Mouse (Mus musculus) brown adipose tissue, adult 24 weeks (tissue): ENCODE data around the gene Utp20. TPM values are rescaled to one million over a fixed set of nuclear protein-coding genes. Genes with fewer than 3 reads are reported as not detected.
"Not testable (repeated sequence)": the region's sequence is repeated elsewhere in the genome, so short reads cannot be mapped to it uniquely, and the experiment has no call there.

Source experiments
- H3K27ac ChIP-seq: fragments of 200-500 bp; replicated peaks from 2 replicates; pipeline ENCODE4 v1.5.1; 2012; ENCODE audit warnings: low read depth, mild to moderate bottlenecking, low read length
- H3K4me1 ChIP-seq: fragments of 200-500 bp; 2 replicates; pipeline ENCODE4 v1.6.1; 2012; ENCODE audit warnings: low read length, mixed read lengths; ENCODE audit not compliant: control insufficient read depth, insufficient read depth, insufficient read length
- H3K4me3 ChIP-seq: fragments of 200-500 bp; 2 replicates; pipeline ENCODE4 v1.5.1; 2012; ENCODE audit warnings: low read depth, mild to moderate bottlenecking, low read length, moderate library complexity; ENCODE audit not compliant: insufficient read depth
- polyA plus RNA-seq: library from polyadenylated mRNA; stranded (reverse); fragments of >200 nt; gene quantifications from 2 replicates; pipeline ENCODE4 v1.2.4, GENCODE M21; 2012; ENCODE audit not compliant: missing spikeins, insufficient read depth, insufficient read length

Utp20 gene
- polyA plus RNA-seq, 1 experiment: 4.4 TPM

DNA sequence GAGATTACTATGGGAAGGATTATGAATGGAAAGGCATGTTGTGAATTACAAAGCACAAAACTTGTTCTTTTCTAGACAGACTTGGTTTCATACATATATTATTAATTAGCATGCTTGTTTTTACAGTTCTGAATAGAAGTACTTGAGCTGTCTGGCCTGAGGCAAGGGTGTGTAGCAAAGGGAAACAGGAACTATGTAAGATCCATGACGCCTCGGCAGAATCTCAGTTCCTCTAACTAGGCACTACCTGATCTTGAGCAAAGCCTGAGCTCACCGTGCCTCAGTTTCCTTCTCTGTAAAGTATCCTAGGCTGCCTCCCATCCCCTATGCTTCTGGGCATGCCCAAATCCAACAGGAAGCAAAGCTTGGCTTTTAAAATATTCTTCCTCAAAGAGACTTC lies 24.4 kb downstream of the Utp20 start:
- Histone ChIP-seq H3K4me1 (no peaks in the 10 kb centered on the region), H3K27ac (no peak overlapping the region), H3K4me3 (no peak overlapping the region)

DNA sequence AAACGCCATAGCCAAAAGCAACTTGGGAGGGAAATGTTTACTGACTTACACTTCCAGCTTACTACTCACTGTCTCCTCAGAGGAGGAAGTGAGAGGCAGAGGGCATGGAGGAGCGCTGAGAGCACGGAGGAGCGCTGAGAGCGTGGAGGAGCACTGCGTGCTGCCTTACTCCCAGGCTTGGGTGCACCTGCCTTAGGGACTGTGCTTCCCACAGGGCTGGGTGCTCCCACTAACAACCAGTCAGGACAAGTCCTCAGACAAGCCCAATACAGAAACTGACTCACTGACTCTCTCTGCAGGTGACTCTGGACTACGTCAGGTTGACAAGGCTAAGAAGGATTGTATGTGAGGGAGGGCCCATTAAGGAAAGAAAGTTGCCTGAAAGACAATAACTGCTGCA lies 27.2 kb downstream of the Utp20 start:
- Histone ChIP-seq H3K4me1 (no peaks in the 10 kb centered on the region), H3K27ac (no peak overlapping the region), H3K4me3 (no peak overlapping the region)

DNA sequence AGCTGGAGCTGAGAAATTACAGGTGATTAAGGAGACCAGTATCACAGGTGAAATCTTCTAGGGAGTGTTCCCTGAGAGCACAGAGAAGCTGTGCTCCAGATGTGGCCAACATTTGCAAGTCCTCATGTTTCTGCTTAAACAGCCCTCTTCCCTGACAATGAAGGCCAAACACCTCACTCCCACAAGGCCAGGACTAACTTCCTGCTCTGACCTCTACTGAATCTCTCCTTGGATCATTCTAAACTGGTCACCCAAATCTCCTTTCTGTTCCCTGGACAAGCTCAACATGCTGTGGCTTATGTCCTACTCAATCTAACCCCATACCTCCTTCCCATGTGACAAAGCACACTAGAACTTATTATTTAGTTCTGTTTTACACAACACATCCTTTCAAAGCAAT lies 29.2 kb downstream of the Utp20 start:
- Histone ChIP-seq H3K4me1 (no peaks in the 10 kb centered on the region), H3K4me3 (no peak overlapping the region), H3K27ac (no peak overlapping the region)

DNA sequence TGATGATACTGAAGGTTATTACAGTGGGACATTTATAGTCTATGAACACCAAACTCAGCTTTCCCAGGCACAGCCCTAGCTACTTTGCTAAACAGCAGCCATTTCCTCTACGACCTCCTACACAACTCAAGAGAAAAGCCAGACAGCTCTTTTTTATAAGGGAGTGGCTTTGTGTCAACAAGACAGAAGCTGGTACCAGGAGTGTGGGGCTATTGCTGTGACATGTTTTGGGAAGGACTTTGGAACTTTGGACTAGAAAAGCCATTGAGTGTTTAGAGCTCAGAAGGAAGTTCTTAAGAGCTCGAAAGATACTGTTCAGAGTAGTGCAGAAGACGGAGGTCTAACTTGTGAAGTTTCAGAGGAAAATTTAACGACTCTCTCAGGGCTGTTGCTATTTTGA lies 29.7 kb downstream of the Utp20 start:
- Histone ChIP-seq H3K4me1 (no peaks in the 10 kb centered on the region), H3K4me3 (no peak overlapping the region), H3K27ac (no peak overlapping the region)

DNA sequence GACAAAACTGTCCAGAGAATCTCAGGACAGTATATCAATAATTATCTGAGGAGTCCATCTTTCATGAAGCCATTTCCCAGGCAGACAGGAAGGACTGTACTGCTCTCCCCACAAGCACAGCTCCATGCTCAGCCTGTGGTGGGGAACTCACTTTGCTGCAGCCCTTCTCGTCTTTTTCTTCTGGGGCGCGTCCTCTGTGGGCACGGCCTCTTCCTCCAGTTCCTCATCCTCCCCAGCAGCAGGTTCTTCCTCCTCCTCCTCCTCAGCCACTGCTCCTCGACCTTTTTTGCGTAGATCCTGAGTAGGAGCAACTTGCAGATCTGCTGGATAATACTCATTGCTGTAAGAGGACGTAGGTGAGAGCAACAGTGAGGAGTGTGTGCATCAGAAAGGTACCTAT lies 31.4 kb downstream of the Utp20 start:
- Histone ChIP-seq H3K4me3 (no peak overlapping the region), H3K4me1 (no peaks in the 10 kb centered on the region), H3K27ac (no peak overlapping the region)

DNA sequence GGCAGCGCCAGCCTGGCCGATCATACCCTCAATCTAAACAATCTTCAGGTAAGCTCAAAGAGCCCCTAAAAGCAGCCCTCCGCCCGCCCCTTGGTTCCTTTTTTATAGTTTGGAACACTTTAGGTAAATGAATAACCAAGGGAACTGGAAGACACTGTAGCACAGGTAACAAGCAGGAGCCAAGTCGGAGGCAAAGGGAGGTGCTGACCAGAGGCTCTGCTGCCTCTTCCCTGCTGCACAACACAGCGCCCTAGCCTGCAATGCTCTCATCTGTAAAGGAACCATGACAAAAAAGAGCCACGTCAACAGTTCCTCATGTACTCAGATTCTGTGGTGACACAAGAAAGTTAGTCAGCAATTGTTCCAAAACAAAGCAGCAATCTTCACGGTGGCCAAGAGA lies 32.0 kb downstream of the Utp20 start:
- H3K4me1 ChIP-seq: no peaks in the 10 kb centered on the region
- H3K4me3 ChIP-seq: no peak overlapping the region
- H3K27ac ChIP-seq: no peak overlapping the region

DNA sequence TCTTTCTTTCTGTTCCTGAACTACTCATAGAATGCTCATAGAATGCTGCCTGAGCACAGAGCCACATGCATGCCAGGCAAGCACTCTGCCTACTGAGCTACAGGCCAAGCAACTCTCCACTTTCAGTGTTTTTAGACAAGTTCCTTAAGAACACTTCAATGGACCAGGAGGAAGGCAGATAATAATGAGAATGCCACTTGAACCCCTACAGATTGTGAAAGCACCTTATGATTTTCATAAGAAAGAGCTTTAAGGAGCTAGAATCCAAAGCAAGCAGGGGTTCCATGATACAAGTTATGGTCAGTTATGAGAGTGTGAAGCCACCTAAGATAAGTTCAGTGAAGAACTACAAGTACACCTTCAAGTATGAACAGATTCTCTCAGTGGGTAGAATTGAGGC lies 32.9 kb downstream of the Utp20 start:
- no peak overlapping the region for H3K4me3 ChIP-seq
- H3K4me1 ChIP-seq: no peaks in the 10 kb centered on the region
- H3K27ac ChIP-seq: no peak overlapping the region

DNA sequence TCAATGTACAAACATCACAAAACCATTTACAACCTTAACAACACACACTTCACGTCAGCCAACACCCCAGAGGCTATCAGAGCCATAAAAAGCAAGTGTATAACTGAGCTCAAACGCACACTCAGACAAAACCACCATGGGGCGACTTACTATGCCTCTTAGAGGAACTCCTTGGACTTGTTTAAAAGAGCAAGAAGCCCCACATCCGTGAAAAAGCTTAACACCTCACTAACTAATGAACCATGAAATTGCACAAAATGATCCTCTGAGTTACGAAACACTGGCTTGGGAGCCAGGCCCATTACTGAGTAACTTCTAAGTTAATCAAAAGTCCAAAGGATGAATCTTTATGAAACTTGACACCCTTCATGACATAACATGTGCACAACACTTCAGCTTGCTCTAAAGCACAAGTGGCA lies 42.1 kb downstream of the Utp20 start:
- Histone ChIP-seq H3K4me1 (no peaks in the 10 kb centered on the region), H3K4me3 (no peak overlapping the region), H3K27ac (no peak overlapping the region)

DNA sequence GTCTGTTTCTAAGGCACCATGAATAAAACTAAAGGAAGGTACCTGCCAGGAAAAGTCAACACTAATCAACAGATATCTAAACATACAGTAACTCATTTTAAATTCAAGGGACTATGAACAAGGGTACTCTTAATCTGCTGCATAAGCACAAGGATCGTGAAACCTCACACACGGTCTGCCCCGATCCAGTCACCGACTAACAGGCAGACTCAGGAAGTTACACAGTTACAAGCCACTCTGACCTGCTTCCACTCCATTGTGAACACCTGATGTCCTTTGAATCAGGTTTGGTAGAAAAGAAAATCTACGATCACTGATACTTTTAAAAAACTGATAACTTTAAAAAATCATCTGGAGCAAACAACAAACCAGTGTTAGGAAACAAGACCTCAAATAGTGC lies 42.7 kb downstream of the Utp20 start:
- Histone ChIP-seq H3K4me1 (no peaks in the 10 kb centered on the region), H3K4me3 (no peak overlapping the region), H3K27ac (no peak overlapping the region)

DNA sequence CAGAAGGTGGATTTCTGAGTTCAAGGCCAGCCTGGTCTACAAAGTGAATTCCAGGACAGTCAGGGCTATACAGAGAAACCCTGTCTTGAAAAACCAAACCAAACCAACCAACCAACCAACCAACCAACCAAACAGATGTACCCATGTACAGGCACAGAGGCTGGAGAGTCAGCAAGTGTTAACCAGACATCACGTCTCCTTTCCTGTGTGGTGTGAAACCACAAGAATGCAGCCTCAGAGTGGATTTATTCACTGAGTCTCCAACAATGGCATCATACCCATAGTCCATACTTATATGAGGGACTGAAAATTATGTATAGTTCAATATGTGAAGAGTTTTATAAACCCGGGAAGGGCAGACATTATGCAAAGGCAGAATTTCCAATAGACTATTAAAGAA lies 43.5 kb downstream of the Utp20 start:
- H3K4me1 ChIP-seq, H3K4me3 ChIP-seq, H3K27ac ChIP-seq: not testable (repeated sequence)

DNA sequence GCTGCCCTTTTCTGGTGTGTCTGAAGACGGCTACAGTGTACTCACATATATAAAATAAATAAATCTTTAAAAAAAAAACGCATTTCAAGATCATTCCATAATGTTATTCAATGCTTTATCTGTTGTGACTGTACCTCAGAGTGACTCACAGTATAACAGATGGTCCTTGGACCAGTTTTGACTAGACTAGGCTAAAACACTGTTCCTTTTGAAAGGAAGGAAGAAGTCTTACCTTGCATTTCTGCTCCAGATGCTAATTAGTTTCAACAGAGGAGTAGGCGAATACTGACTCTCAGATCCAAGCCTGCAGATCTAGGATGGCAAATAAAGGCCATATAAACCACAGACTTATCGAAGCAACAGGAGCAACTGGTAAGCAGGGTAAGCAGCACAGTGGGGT lies 45.9 kb downstream of the Utp20 start:
- Histone ChIP-seq H3K4me1 (no peaks in the 10 kb centered on the region), H3K27ac (no peak overlapping the region), H3K4me3 (no peak overlapping the region)

DNA sequence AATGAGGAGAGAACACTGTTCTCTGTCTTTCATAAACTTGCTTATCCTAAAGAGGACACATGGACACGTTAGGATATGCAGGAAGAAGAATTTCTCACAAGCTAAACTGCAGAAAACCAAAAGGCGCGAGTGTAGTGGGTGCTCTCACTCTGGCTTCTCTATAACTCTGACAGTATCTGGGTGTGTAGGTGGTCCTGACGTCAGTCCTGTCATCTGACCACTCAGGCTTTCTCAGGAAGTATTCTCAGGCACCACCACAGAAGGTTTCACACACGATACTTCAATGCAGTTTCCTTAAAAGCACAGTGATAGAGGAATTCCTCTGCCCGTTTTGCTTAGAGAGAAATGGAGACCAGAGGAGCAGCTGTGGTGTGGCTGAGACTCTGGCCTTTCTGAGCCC lies 50.4 kb downstream of the Utp20 start:
- H3K27ac ChIP-seq: no peak overlapping the region
- H3K4me1 ChIP-seq: no peaks in the 10 kb centered on the region

DNA sequence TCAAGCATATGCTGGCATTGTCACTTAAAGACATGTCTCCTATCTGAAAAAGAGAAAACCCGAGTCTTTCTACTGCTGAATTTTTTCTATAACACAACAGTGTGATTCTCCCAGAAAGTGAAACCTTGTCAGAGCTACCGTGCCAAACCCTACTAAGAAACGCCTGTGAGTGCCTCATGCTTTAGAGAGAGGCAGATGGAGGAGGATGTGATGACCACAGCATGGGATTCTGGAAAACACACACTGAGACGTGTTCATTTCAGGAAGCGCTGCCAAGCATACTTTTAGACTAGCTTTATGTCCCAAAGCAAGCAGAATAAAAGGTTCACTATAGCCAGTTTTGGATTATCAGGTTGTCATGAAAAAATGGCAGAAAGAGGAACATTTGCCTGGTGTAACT lies 53.6 kb downstream of the Utp20 start:
- not testable (repeated sequence) for H3K27ac ChIP-seq, H3K4me1 ChIP-seq, H3K4me3 ChIP-seq

More for the DNA sequence above, 50.4 kb downstream of the Utp20 start:
- no peak overlapping the region for H3K4me3 ChIP-seq

DNA sequence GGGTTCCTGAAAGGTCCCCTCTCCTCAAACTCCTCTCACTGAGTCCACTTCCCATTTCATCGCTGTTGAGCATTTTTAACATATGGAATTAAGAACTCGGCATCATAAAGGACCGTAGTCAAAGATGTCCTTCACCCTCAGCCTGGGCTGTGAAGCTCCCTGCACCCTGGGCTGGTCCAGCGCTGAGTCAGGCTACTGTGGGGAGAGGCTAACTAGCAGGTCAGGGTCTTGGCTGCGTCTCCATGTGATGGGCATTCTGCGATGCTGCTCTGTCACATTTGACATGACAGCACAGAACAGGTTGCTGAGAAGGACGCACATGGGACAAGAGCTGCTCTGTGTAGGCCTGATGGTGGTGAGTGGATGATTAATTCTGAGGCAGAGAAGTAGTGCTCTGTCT lies 56.9 kb downstream of the Utp20 start:
- H3K4me3 ChIP-seq: no peak overlapping the region
- no peaks in the 10 kb centered on the region for H3K4me1 ChIP-seq
- H3K27ac ChIP-seq: no peak overlapping the region

DNA sequence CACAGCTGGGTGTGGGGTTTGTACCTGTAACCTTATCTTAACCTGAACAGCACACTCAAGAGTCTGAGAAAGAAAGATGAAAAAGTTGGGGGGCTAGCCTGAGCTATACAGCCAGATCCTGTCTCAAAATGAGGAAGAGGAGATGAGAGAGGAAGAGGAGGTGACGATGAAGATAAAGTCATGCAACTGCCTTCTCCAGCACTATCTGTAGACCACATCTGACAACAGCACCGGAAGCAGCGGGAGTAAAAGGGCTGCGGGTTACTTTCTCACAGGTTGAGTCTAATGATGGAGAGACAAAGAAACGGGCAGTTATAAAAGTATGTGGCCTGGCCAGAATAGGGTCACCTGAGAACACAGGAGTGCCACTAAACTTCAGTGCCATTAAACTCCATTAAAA lies 57.6 kb downstream of the Utp20 start:
- no peak overlapping the region for H3K4me3 ChIP-seq
- no peak overlapping the region for H3K27ac ChIP-seq
- no peaks in the 10 kb centered on the region for H3K4me1 ChIP-seq

DNA sequence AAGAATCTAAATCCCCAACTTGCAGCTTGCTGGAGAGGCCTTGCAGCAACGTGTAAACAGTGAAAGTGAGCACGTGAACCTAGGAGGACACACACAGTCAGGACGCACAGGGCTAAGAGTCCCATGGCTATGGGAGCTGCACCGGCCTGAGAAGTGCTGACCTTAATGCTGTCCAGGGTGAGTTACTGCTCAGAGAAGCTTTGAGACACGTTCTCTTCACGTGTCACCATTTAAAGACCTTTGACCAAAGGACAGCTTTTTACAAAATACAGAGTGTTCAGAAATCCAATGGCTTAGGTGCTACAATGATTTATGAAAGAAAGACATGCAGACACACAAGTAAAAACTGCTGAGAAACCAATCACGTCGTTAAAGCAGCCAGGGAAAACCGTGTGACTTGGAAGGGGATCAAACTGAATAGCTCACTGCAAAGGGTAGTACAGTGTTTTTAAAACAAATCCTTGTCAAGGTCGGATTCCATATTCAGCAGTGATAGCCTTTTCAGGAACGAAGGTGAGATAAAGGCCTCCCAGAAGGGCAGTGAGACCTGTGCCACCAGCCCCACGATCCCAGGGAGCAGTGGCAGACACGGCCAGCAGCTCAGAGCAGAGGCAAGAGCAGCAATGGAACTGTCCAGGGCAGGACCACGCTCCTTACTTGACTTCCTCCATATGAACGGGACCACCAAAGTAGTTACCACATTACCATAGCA lies 61.0 kb downstream of the Utp20 start:
- Histone ChIP-seq H3K27ac (no peak overlapping the region), H3K4me3 (no peak overlapping the region), H3K4me1 (no peaks in the 10 kb centered on the region)
